Mouse (Mus musculus): Measurements from ENCODE around the gene Fam83f.
"Not testable (repeated sequence)": the region's sequence is repeated elsewhere in the genome, so short reads cannot be mapped to it uniquely, and the experiment has no call there.

The Fam83f gene

DNA sequence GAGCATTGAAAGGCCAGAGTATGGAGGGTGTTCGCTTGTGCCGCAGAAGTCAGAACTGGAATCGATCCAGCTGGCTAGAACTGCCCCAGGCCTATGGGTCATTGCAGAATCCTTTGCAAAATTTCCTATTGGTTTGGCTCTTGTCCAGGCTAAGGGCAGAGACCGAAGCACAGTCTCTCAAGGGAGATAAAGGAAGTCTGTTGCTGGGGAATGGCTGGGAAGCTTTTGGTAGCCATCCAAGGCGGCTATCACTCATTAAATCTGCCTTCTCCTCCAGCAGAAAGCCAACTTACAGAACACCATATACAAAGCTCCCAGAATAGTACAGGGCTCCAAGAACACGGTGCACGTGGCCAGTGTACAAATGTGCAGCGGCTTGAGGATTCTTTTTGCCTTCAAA is 35.4 kb downstream of the Fam83f start:
- peak; percentile 86 for DNase-seq

GRCm38 (mm10) chr15:80709593-80709992 is 37.9 kb downstream of the Fam83f start:
- peak; percentile 41 for DNase-seq

GRCm38 (mm10) chr15:80710257-80710607 is 38.6 kb downstream of the Fam83f start:
- no peak for DNase-seq

DNA sequence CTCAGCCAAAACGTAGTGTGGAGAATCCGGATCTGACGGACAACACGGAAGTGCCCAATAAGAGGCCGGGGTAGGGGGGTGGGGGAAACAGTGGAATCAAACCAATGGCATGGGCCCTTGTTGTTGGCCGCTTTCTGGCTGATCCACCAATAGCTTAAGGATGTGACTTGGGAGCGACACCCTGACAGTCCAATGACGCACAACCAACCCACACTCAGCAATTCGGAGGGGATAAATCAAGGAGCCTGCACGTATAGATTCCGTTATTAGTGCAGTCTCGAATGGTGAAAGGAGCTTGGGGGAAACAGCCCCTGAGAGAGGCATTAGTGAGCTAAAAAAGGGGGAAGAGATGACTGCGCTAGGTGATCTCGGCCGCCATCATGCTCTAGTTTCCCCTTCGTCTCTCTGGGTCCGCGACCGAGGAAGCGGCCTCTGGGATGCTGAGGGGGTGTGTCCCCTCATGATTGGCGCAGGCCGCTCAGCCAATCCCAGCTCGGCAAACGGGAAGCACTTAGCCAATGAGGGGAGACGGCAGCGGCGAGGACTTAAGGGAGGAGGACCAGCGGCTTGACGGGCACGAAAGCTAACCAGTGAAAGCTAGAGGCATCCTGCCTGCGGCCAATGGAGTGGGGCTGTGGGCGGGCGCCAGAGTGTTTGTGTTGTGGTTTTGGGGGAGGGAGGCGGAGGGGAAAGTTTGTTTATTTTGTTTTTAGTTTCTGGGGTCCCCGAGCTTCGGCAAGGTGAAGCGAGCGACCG is 39.1 kb downstream of the Fam83f start, which contains the start of gene Tnrc6b:
Gene Tnrc6b, plus strand, starts transcription at position 706 of the 756 bp plus-strand sequence.
- DNase-seq = peak; percentile 99

GRCm38 (mm10) chr15:80711401-80712151 is 39.9 kb downstream of the Fam83f start:
- DNase-seq = peak; percentile 42

DNA sequence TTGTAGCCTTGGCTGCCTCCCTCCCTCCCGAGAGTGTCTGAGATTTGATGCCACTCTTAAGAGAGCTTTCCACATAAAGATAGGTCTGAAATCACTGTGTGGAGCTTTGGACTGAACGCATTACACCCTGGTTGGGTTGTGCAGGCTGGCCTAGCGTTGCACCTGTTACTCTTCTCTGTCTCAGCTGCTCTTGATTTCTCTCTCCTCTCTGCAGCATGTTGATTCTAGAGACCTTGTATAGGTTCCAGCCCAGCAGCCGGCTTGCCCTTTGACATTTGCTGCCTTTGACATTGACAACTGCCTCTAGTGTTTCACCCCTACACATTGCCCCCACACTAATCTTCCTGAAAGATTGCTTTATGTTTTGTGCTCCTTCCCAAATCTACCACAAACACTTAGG is 42.7 kb downstream of the Fam83f start:
- no peak for DNase-seq

DNA sequence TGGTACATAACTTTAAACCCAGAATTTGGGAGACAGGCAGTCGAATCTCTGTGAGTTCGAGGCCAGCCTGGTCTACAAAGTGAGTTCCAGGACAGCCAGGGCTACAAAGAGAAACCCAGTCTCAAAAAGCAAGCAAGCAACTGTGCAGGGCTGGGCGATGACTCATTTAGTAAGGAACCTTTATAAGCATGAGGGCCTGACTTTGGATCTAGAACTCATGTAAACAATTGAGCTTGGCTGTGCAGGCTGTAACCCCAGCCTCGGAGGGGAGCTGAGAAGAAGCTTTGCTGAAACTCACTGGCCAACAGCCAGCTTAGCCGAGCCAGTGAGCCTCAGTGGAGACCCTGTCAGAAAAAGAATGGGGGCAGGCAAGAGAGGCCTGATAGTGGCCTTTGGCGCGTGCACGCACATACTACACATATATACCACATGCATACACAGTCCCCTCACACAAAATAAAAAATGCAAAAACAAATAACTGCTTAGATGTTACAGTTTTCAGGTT is 45.0 kb downstream of the Fam83f start:
- no peak for DNase-seq

DNA sequence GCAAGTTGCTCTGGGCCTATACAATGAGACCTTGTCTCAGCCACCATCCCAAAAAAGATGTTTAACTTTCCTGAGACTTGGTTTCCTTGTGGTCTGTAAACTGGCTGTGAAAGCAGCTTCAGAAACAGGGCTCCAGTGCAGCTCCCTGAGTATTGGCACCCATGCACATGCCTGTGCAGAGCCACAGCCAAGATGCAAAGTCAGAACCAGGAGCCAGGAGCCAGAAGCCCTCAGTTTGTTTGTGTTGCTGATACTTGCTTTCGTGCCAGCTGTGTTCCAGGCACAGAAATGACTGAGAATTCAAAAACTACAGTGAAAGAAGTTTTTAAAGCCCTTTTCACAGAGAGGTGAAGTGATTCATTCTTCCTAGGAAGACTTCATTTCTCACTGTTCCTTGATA is 45.8 kb downstream of the Fam83f start:
- DNase-seq = no peak

- DNase-seq = no peak
Observed at GRCm38 (mm10) chr15:80720249-80720648, 48.6 kb downstream of the Fam83f start.

GRCm38 (mm10) chr15:80721861-80722260 is 50.2 kb downstream of the Fam83f start:
- DNase-seq = no peak

GRCm38 (mm10) chr15:80722366-80722765 is 50.7 kb downstream of the Fam83f start:
- DNase-seq = no peak

- no peak for DNase-seq
Observed at GRCm38 (mm10) chr15:80729477-80729876, 57.8 kb downstream of the Fam83f start.

DNA sequence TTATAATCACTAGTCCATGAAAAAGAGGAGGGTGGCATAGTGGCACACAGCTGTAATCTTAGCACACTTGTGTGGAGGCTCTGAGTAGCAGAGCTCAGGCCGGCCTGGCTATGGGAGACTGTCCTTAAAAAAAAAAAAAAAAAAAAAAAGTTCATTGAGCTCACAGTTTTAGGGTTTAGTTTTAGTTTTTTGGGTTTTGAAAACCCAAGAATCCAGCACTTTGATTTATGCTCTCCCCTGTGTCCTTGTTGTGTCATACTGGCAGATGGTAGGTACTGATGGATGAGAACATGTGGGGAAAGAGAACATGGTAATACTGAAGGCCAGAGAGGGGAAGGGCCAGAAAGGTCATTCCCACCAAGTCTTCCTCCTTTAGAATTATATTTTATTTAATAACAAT is 59.4 kb downstream of the Fam83f start:
- no peak for DNase-seq

DNA sequence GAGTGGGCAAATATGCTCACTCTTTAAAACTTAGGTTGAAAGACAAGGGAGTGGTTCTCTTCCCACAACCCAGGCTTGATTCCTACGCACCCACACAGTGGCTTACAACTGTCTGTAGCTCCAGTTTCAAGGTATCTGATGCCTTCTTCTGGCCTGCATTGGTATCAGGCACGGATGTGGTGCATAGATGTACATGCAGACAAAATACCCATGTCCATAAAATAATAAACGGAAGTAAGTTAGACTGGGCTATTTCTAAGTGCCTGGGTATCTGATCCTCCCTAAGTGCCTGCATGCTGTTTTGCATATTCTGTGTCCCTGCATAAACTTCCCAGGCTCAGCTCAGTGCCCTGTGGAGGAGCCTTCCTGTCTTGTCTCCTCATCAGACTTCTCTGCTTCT is 59.9 kb downstream of the Fam83f start:
- no peak for DNase-seq

GRCm38 (mm10) chr15:80732266-80733030 is 60.8 kb downstream of the Fam83f start:
- DNase-seq = no peak

DNA sequence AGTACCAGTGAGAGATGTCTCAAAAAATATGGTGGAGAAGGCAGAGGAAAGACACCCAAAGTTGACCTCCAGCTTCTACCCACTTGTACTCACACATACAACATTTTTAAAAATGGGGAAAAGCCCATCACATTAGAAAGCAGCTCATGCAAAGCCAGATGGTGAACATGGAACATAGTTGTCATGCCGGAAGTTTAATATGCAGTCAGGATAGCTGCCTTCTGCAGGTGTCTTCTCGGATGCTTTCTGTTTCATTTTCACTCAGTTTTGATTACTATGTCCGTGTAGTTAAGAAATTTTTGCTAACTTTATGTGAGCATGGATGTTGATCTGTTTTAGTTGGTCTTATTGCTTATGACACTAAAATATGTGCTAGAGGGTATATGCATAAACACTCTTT is 63.7 kb downstream of the Fam83f start:
- no peak for DNase-seq

GRCm38 (mm10) chr15:80735708-80736107 is 64.1 kb downstream of the Fam83f start:
- DNase-seq = not testable (repeated sequence)

DNA sequence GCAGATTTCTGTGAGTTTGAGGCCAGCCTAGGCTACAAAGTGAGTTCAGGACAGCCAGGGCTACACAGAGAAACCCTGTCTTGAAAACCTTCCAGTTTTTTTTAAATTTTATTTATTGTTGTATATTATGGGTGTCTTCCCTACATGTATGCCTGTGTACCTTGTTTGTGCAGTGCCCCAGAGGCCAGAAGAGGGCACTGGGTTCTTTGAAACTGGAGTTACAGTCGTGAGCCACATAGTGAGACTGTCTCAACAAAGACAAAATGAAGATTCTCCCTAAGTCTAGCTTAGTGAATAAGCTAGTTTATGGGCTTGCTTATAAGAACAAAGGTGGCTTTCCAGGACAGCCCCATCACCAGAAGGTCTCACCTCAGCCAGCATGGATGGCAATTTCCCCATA is 64.9 kb downstream of the Fam83f start:
- DNase-seq = no peak

GRCm38 (mm10) chr15:80738244-80738643 is 66.6 kb downstream of the Fam83f start:
- DNase-seq = no peak

DNA sequence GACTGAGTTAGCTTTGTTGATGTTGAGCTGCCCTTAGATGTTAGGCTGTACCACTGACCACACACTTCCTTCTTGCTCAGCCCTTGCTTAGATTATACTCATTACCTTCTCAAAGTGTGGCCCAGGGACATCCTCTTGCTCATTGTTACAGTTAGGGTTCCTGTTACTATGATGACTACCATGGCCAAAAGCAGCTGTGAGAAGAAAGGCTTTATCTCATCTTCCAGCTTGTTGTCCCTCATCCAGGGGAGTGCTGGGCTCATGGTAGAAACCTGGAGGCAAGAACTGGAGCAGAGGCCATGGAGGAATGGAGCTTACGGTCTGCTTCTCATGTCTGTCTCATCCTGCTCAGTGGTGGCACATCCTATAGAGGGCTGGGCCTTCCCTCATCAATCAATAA is 68.3 kb downstream of the Fam83f start:
- DNase-seq = no peak

GRCm38 (mm10) chr15:80741836-80742235 is 70.2 kb downstream of the Fam83f start:
- no peak for DNase-seq

DNA sequence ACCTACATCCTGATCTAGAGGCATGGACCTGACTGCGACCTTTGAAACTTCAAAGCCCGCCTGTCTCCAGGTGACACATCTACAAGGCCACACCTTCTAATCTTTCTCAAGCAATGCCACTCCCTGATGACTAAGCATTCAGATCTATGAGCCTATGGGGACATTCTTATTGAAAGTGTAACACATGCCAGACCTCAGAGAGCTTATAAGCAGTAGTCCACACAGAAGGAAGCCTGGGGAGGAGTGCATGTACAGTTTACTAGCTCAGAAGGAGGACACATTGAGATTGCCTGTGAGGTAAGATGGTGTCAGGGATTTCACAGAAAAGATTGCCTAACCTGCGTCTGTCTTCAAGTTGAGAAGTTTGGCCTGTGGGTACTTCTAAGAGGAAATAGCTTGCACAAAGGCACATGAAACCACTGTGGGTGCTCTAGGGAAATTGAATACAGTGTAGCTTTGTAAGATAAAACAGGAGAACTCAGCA is 71.4 kb downstream of the Fam83f start:
- no peak for DNase-seq

DNA sequence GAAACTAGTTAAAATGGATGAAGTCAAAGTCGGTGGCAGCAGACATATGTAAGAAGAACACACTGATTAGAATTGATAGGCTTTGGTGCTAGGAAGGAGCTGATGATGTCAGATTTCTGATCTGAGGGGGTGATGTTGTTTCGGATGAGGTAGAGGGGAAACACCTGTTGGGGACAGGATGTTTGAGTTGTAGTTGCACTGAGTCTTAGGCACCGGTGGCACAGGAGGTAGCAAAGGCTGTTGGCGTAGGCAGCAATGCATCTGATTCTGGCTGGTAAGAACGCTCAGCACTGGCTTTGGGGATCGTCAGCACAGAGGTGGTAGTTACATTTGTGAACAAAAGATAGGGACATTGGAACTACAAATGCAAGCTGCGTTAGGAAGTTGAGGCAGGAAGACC is 72.0 kb downstream of the Fam83f start:
- DNase-seq = no peak

All from kidney, adult 11 months (tissue).